Mouse (Mus musculus) bone marrow macrophage, adult 2 months (primary cell): Measurements from ENCODE around the gene Supt3.

ENCODE experiments used
- CTCF ChIP-seq: IDR thresholded peaks from 2 replicates; pipeline ENCODE4 v1.5.1; 2012; ENCODE audit warnings: low read depth, mild to moderate bottlenecking, low read length, moderate library complexity
- POLR2A ChIP-seq: IDR thresholded peaks from 2 replicates; pipeline ENCODE4 v1.6.1; 2012; ENCODE audit warnings: mild to moderate bottlenecking, low read depth, low read length, borderline replicate concordance

- no peak for TF ChIP-seq CTCF
- TF ChIP-seq POLR2A, result no peak
Measured at GRCm38 (mm10) chr17:45032209-45032608, 255.3 kb downstream of the Supt3 start.
